ENCODE assay signal across 8 mouse cellular contexts in the genomic region with DNA sequence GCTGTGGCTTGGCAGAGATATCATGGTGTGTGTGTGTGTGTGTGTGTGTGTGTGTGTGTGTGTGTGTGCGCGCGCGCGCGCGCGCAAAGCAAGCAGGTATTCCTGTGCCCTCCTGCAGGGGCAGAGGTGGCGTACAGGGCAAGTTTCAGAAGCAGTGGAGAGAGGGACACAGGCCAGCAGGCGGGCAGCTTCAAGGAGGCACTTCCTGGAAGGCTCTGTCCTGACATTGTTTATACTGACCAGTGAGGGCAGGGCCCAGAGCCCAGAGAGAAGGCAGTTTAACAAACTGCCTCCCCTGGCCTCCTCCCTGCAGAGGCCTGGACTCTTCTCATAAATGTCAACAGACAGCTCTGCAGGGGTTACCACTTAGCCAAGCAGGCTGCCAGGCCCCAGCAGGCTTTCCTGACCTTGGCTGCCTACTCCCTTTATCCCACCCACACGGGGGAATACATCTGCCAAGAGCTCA. TPM values are rescaled to one million over a fixed set of nuclear protein-coding genes. Genes with fewer than 3 reads are reported as not detected.
DNase-seq lines count a peak whose midpoint lies in the region; ATAC-seq and TF ChIP-seq lines count a peak whose summit lies in the region.

No protein-coding gene starts in this region.

- no peak for TF ChIP-seq POLR2A in lung, adult 2 months (IDR thresholded peaks at IDR 0.05; ENCODE audit: borderline replicate concordance, extremely low read depth, low read depth, low read length)

- TF ChIP-seq CTCF in lung, adult 2 months (IDR thresholded peaks at IDR 0.05; ENCODE audit: insufficient read depth, low read length): peak; percentile 47; the same call in 1 of the 2 replicates

- ATAC-seq in embryonic facial prominence, embryonic 11.5 days (replicated peaks; ENCODE audit: insufficient number of reproducible peaks, low FRiP score, low TSS enrichment, low read depth): no peak; the same call in 1 of the 2 replicates
- no peak for ATAC-seq in activated CD4-positive, CD25-positive, alpha-beta regulatory T cell, adult 4 months
- ATAC-seq in inflammation-experienced regulatory T-cells, adult 6 months: no peak

- no peak overlapping the region for H3K9ac ChIP-seq in embryonic facial prominence, embryonic 11.5 days (replicated peaks; ENCODE audit: low read length)

- H3K4me2 ChIP-seq in embryonic facial prominence, embryonic 11.5 days (ENCODE audit: low read depth, low read length): no peak overlapping the region

- H3K27ac ChIP-seq in embryonic facial prominence, embryonic 11.5 days (replicated peaks; ENCODE audit: low read depth, low read length): 0 out of 2 replicates have a peak overlapping the region, but pooled peaks have one; percentile 16

- H3K36me3 ChIP-seq in embryonic facial prominence, embryonic 11.5 days (replicated peaks; ENCODE audit: control insufficient read depth, insufficient read depth, low read depth, low read length): no peaks in the 10 kb centered on the region; the same call in 1 of the 2 replicates

- 76% methylated on average over 11 of the region's 11 CpGs for WGBS in embryonic facial prominence, embryonic 11.5 days
- 50% methylated on average over 8 of the region's 11 CpGs for WGBS in lung, adult 2 months

- H3K4me3 ChIP-seq in embryonic facial prominence, embryonic 11.5 days (ENCODE audit: low read depth, low read length): no peak overlapping the region
- H3K4me3 ChIP-seq in lung, adult 2 months (replicated peaks; ENCODE audit: extremely low read depth, low read depth, low read length): no peak overlapping the region

- peaks cover 11% of the 10 kb centered on the region for H3K4me1 ChIP-seq in embryonic facial prominence, embryonic 11.5 days (ENCODE audit: control insufficient read depth, insufficient read depth, low read length)
- H3K4me1 ChIP-seq in lung, adult 2 months (ENCODE audit: control insufficient read depth, insufficient read depth, low read length): peaks cover 14% of the 10 kb centered on the region

- no peaks in the 10 kb centered on the region for H3K9me3 ChIP-seq in embryonic facial prominence, embryonic 11.5 days (replicated peaks; ENCODE audit: control insufficient read depth, low read length)

- no peaks in the 10 kb centered on the region for H3K27me3 ChIP-seq in embryonic facial prominence, embryonic 11.5 days (ENCODE audit: control insufficient read depth, insufficient read depth, low read length)

- DNase-seq in gastrocnemius, postnatal 25 days: peak; percentile 53
- DNase-seq in gastrocnemius, postnatal 4 days (ENCODE audit: low spot score in 2 of 2): no peak
- peak; percentile 85 for DNase-seq in Muller cell, postnatal 12 days (ENCODE audit: inconsistent ontology term)
- no peak for DNase-seq in embryonic facial prominence, embryonic 11.5 days (ENCODE audit: low spot score)
- peak; percentile 56 for DNase-seq in kidney, adult 11 months
- DNase-seq in lung, adult 2 months: peak; percentile 54

RNA-seq across cellular contexts. Expression of a gene that starts 31.1 kb away (rescaled TPM):
- 10 to 100 TPM; 39.9 to 51.1 TPM for total RNA-seq in gastrocnemius, postnatal 25 days (2021)
- total RNA-seq in gastrocnemius, postnatal 4 days (2021): 10 to 100 TPM; 27.0 to 31.5 TPM
- polyA plus RNA-seq in embryonic facial prominence, embryonic 11.5 days (2014; fragmentation: Nextera tagmentation; extraction: Ambion mirVana): 40.7 and 43.7 TPM in 2 replicates
- 28.9 and 32.4 TPM in 2 replicates for polyA plus RNA-seq in lung, adult 2 months (2012; rRNA removed)
- polyA plus RNA-seq in activated CD4-positive, CD25-positive, alpha-beta regulatory T cell, adult 4 months (2017; shearing (Covaris generic)): 10 to 100 TPM; 23.8 to 28.5 TPM
- 10 to 100 TPM; 19.9 to 30.3 (median 23.0) TPM for polyA plus RNA-seq in inflammation-experienced regulatory T-cells, adult 6 months (2017; shearing (Covaris generic))

RNA-seq across cellular contexts. Expression of a gene that starts 43.8 kb away (rescaled TPM):
- total RNA-seq in gastrocnemius, postnatal 25 days (2021): 10 to 100 TPM; 41.5 to 45.0 TPM
- total RNA-seq in gastrocnemius, postnatal 4 days (2021): 10 to 100 TPM; 90.0 to 97.4 TPM
- 23.6 and 24.5 TPM in 2 replicates for polyA plus RNA-seq in embryonic facial prominence, embryonic 11.5 days (2014; fragmentation: Nextera tagmentation; extraction: Ambion mirVana)
- polyA plus RNA-seq in lung, adult 2 months (2012; rRNA removed): 41.7 and 44.9 TPM in 2 replicates
- polyA plus RNA-seq in activated CD4-positive, CD25-positive, alpha-beta regulatory T cell, adult 4 months (2017; shearing (Covaris generic)): under 1 TPM; 0.37 to 0.54 TPM
- polyA plus RNA-seq in inflammation-experienced regulatory T-cells, adult 6 months (2017; shearing (Covaris generic)): under 1 TPM; 0.11 to 0.28 (median 0.23) TPM

Comparison
In these comparisons a context has a peak if more than half of its experiments do, and no peak if none do; other contexts are left out.
1. DNase-seq: peak in gastrocnemius, postnatal 25 days (single experiment), Muller cell, postnatal 12 days (single experiment), kidney, adult 11 months (single experiment) and lung, adult 2 months (single experiment); none in gastrocnemius, postnatal 4 days (0 of 2) and embryonic facial prominence, embryonic 11.5 days (single experiment).
2. RNA of a gene that starts 43.8 kb away (polyA plus RNA-seq): 41.7 to 44.9 TPM in lung, adult 2 months and 23.6 to 24.5 TPM in embryonic facial prominence, embryonic 11.5 days; 0.37 to 0.54 TPM in activated CD4-positive, CD25-positive, alpha-beta regulatory T cell, adult 4 months and 0.11 to 0.28 TPM in inflammation-experienced regulatory T-cells, adult 6 months; every median in the first group is over 10 times any median in the second.